Mouse (Mus musculus) ES-E14 (cell line): Measurements from ENCODE around the gene Ccdc85c. TPM values are rescaled to one million over a fixed set of nuclear protein-coding genes. Genes with fewer than 3 reads are reported as not detected.

Source experiments
- DNase-seq: peaks from one replicate; pipeline ENCODE4 v3.0.0-alpha.2; 2013; ENCODE audit warnings: low read depth, low spot score
- H3K27ac ChIP-seq: 2 replicates; pipeline ENCODE4 v1.5.1; 2012; ENCODE audit warnings: low read depth, mild to moderate bottlenecking, low read length, moderate library complexity, mixed read lengths; ENCODE audit not compliant: poor library complexity, insufficient read depth, severe bottlenecking
- H3K36me3 ChIP-seq: 2 replicates; pipeline ENCODE4 v1.6.1; 2012; ENCODE audit warnings: mild to moderate bottlenecking, low read length, moderate library complexity, mixed read lengths; ENCODE audit not compliant: control insufficient read depth, poor library complexity, insufficient read depth, severe bottlenecking
- H3K4me1 ChIP-seq, 2 experiments: fragments of 150-350 bp in 1 of 2; sonication (generic) in 1 of 2; 2 replicates each; pipeline ENCODE4 v1.6.1; 2012; ENCODE audit warnings: low read length in 2 of 2, mild to moderate bottlenecking in 1 of 2, mixed read lengths in 1 of 2; ENCODE audit not compliant: control insufficient read depth in 2 of 2, insufficient read depth in 2 of 2, poor library complexity in 1 of 2
- H3K4me3 ChIP-seq, 2 experiments: fragments of 150-350 bp in 1 of 2; sonication (generic) in 1 of 2; 2 replicates each; pipeline ENCODE4 v1.5.1; 2012; ENCODE audit warnings: low read length in 2 of 2, low read depth in 1 of 2, mild to moderate bottlenecking in 1 of 2, mixed read lengths in 1 of 2; ENCODE audit not compliant: insufficient read depth in 1 of 2, poor library complexity in 1 of 2, severe bottlenecking in 1 of 2
- H3K9ac ChIP-seq: 2 replicates; pipeline ENCODE4 v1.6.1; 2012; ENCODE audit warnings: low read depth, mild to moderate bottlenecking, low read length, mixed read lengths; ENCODE audit not compliant: poor library complexity, insufficient read depth, severe bottlenecking
- H3K9me3 ChIP-seq: fragments of 150-350 bp; sonication (generic); 2 replicates; pipeline ENCODE4 v1.6.1; 2012; ENCODE audit warnings: low read depth, mild to moderate bottlenecking, low read length; ENCODE audit not compliant: control insufficient read depth, insufficient read depth
- CHD2 ChIP-seq: IDR thresholded peaks from 2 replicates; pipeline ENCODE4 v1.6.1; 2014; ENCODE audit warnings: mild to moderate bottlenecking, low read depth, low read length, inconsistent platforms
- HCFC1 ChIP-seq: IDR thresholded peaks from 2 replicates; pipeline ENCODE4 v1.6.1; 2012; ENCODE audit warnings: low read length, inconsistent platforms, borderline replicate concordance; ENCODE audit not compliant: insufficient read depth
- MAFK ChIP-seq: IDR thresholded peaks from 2 replicates; pipeline ENCODE4 v1.6.1; 2014; ENCODE audit warnings: mild to moderate bottlenecking, low read depth, low read length, inconsistent platforms; ENCODE audit not compliant: insufficient read depth
- ZC3H11A ChIP-seq: IDR thresholded peaks from 2 replicates; pipeline ENCODE4 v1.6.1; 2012; ENCODE audit warnings: low read depth, mild to moderate bottlenecking, inconsistent platforms, low read length, borderline replicate concordance
- ZNF384 ChIP-seq: IDR thresholded peaks from 2 replicates; pipeline ENCODE4 v1.6.1; 2012; ENCODE audit warnings: low read depth, low read length, inconsistent platforms
- in situ Hi-C, 2 experiments: fragments of 600-800 bp; cut with MboI; formaldehyde crosslinking; loops; one replicate each; pipeline ENCODE4 v1.15.1; 2025; ENCODE audit warnings: low sequenced_read_pairs in 2 of 2, inconsistent platforms in 1 of 2; ENCODE audit not compliant: unreplicated experiment in 2 of 2
- total RNA-seq: library from RNA; depleted of rRNA; stranded (reverse); fragments of 300-350 nt; gene quantifications from 2 replicates; pipeline ENCODE4 v1.2.3, GENCODE M21; 2012

The Ccdc85c gene
- total RNA-seq, 1 experiment: 21.9 TPM

GRCm38 (mm10) chr12:108308363-108308856, 33.2 kb upstream of the Ccdc85c start:
- Histone ChIP-seq H3K36me3 (no peaks in the 10 kb centered on the region), H3K9me3 (no peaks in the 10 kb centered on the region), H3K27ac (no peak overlapping the region), H3K9ac (no peak overlapping the region), H3K4me1 (peaks cover 0 to 20% of the 10 kb centered on the region in 2 experiments; a peak in 2 of 4 replicates), H3K4me3 (no peak overlapping the region)
- TF ChIP-seq MAFK (no peak), ZC3H11A (no peak), CHD2 (no peak), HCFC1 (no peak), ZNF384 (no peak)
- in situ Hi-C loops: no loop called here
- no peak for DNase-seq

DNA sequence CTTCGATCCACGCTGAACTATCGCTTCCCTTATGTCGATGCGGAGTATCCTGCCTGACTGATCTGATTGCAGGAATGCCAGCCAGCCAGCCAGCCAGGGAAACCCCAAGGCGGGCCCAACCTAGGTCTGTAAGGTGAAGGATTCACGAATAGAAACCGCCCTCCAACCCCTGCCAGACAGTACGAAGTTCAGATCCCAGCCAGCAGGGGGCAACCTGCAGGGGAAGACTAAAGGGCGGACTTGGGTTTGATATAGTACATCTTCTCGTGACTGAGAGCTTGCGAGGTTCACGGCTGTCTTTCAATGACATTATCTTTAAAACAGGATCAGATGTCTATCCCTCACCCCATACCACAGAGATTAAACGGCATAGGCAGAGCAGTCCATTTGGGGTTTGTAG, 32.3 kb upstream of the Ccdc85c start:
- Histone ChIP-seq H3K36me3 (no peaks in the 10 kb centered on the region), H3K9ac (no peak overlapping the region), H3K4me1 (peaks cover 0 to 14% of the 10 kb centered on the region in 2 experiments; a peak in 2 of 4 replicates), H3K27ac (no peak overlapping the region), H3K9me3 (no peaks in the 10 kb centered on the region), H3K4me3 (no peak overlapping the region)
- DNase-seq: peak; percentile 86
- in situ Hi-C loops: no loop called here
- TF ChIP-seq CHD2: no peak
- TF ChIP-seq ZC3H11A: no peak
- TF ChIP-seq MAFK: no peak
- no peak for TF ChIP-seq HCFC1

DNA sequence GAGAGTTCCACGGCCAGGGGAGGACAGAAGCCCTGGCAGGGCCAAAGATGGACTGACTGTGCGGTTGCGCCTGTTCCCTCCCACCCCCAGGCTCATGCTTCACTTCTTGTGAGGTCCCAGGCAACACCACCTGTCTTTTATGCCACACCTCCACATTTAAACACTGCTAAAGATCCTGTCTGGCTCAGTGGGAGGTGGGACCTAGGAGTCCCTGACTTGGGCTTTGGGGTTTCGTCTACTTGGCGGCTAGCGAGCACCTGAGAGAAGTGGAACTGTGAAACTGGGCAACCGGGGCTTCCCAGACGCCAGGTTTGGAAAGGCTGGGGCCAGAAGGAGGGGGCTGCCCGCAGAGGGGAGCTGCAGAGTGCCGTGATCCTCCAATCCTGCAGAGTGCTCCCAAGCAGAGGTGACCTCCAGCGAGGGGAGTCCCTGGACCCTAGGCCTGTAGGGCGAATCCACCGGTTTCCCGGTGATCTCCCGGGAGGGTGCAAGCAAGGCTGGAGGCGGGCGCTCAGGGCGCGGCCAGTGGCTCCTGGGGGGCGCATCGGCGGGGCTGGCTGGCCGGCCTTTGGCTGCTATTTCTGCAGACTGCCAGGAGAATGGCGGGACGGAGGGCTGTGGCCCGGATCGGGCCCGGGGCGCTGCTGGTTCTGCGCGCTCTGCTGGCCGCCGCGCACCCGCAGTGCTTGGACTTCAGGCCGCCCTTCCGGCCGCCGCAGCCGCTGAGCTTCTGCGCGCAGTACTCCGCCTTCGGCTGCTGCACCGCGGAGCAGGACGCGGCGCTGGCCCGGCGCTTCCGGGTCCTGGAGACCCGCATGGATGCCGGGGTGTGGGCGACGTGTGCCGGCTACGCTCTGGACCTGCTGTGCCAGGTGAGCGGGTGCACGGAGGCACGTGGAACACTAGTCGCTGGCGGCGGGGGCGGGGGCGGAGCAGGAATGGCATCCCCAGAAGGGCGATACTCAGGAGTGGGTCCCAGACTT, 30.9 kb upstream of the Ccdc85c start, which contains the start of gene Hhipl1:
Hhipl1 (plus strand) TSS at position 459 of the 983 bp plus-strand sequence.
- peak within 1 kb of the TSS; percentile 71 to 72 for H3K4me3 ChIP-seq
- no peaks in the 10 kb centered on the region for H3K9me3 ChIP-seq
- H3K9ac ChIP-seq: peak within 1 kb of the TSS; percentile 67
- in situ Hi-C loops: no loop called here
- no peaks in the 10 kb centered on the region for H3K36me3 ChIP-seq
- TF ChIP-seq ZC3H11A (no peak), CHD2 (no peak), MAFK (no peak), ZNF384 (no peak), HCFC1 (no peak)
- H3K4me1 ChIP-seq: peaks cover 0 to 10% of the 10 kb centered on the region in 2 experiments; a peak in 3 of 4 replicates
- no peak for DNase-seq
- no peak within 1 kb of the TSS for H3K27ac ChIP-seq

- Histone ChIP-seq H3K4me1 (peaks cover 0 to 11% of the 10 kb centered on the region in 2 experiments; a peak in 3 of 4 replicates), H3K27ac (no peak overlapping the region), H3K9me3 (no peaks in the 10 kb centered on the region), H3K36me3 (no peaks in the 10 kb centered on the region), H3K9ac (no peak overlapping the region), H3K4me3 (no peak overlapping the region)
- TF ChIP-seq ZC3H11A: no peak
- no peak for TF ChIP-seq CHD2
- no peak for DNase-seq
- in situ Hi-C loops: no loop called here
These were observed 29.9 kb upstream of the Ccdc85c start for GRCm38 (mm10) chr12:108305172-108305571.
